Mouse (Mus musculus): ENCODE data around the gene Cyp3a41a.
"Not testable (repeated sequence)": the region's sequence is repeated elsewhere in the genome, so short reads cannot be mapped to it uniquely, and the experiment has no call there.

Cyp3a41a gene

GRCm38 (mm10) chr5:145720036-145720435, at the start of gene Cyp3a41a:
Cyp3a41a (minus strand) TSS chr5:145720136.
- DNase-seq (ENCODE audit: low read depth, low spot score), result not testable (repeated sequence)

GRCm38 (mm10) chr5:145737512-145737911, 17.6 kb upstream of the Cyp3a41a start:
- not testable (repeated sequence) for DNase-seq (ENCODE audit: low read depth, low spot score)

DNA sequence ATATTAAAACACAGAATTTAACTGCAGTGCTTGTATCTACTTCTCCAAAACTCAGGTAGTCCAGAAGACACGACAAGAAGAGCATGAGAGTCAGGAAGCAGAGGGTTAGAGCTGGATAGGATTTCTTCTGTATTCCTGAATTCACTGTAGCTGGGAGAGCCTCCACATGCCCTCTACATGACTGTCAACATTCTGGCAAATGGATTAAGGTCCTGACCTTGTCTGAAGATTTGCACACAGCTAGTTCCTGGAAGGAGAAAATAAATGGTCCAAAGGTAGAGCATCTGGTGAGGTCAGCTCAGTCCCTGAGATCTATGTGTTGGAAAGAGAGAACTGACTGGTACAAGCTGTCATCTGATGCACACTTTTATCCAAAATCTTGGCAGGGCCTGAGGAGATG, 5.6 kb downstream of the Cyp3a41a start:
- DNase-seq (ENCODE audit: low read depth, low spot score), result not testable (repeated sequence)

GRCm38 (mm10) chr5:145707372-145707771, 12.6 kb downstream of the Cyp3a41a start:
- not testable (repeated sequence) for DNase-seq (ENCODE audit: low read depth, low spot score)

- DNase-seq (ENCODE audit: low read depth, low spot score), result no peak
These were observed 57.9 kb downstream of the Cyp3a41a start for GRCm38 (mm10) chr5:145662007-145662406.

DNA sequence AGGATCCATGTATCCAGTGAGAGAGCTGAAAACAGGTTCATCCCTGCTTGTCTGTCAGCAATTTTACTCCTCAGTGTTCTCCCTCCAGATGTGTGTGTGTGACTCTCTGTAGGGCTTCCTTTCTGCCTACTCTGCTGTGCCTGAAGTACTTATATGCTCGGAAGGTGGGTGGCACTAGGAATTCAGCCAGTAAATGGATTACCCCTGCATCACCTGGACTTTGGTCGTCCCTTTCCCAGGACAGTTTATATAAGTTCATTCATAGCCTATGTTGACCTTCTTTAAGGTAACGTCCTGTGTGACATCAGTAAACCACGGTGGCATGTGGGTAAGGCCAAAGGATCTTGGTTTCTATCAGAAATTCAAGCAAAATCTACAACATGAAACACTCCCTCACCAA, 72.2 kb downstream of the Cyp3a41a start:
- DNase-seq (ENCODE audit: low read depth, low spot score), result no peak

All from forelimb bud, embryonic 11.5 days (tissue).